8 mouse cellular contexts compared by ENCODE assay signal in the genomic region with DNA sequence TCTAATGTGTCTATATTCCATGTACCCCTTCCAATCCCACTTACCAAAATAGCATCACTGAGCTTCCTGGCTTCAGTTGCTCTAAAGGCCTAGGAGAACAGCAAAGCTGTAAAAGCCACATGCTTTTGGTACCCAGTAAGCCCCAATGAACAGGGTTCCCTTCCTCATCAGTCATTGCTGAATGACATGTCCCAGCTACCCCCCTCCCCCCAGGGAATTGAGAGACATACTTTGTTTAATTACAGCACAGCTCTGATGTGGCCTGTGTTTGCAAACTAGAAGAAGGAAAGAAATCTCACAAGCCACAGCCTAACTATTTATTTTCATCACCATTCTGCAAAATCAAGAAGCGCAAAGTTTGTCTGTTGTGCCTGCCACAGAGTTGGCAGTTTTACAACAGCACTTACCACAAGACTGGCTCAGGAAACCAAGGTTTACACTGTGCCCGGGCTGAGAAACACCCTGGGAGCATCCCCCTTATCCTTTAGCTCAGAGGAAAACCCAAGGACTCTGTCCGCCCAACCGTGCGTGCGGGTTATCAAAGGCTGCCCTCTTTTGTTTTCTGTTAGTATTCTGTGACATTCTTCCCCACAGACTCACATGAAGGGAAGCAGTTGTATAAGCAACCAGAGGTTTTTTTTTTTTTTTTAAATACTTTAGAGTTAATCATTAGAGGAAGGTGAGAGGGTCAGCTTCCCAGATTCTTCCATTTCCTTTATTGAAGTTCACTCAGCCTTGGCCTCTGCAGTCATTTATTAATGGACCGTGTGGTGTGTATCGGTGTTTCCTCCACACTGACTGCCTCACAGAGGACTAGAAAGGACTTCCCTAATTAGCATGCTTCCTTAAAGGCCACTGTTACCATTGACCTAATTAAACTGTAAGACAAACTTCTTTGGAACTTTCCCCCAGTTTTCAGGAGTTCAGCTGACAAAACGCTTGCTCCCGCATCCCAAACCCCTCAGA.
DNase-seq lines count a peak whose midpoint lies in the region; ATAC-seq and TF ChIP-seq lines count a peak whose summit lies in the region.

No protein-coding gene starts in this region.

- TF ChIP-seq EP300 in liver, postnatal 0 days (IDR thresholded peaks at IDR 0.05; ENCODE audit: low read depth): peak; percentile 33; the same call in 1 of the 2 replicates

- peaks cover 6% of the 10 kb centered on the region for H3K4me1 ChIP-seq in forebrain, embryonic 11.5 days (replicated peaks; ENCODE audit: control insufficient read depth, insufficient read depth, low read length)
- H3K4me1 ChIP-seq in forebrain, postnatal 0 days (ENCODE audit: insufficient read depth): no peaks in the 10 kb centered on the region
- H3K4me1 ChIP-seq in intestine, embryonic 14.5 days (replicated peaks; ENCODE audit: control insufficient read depth, insufficient read depth, low read length): peaks cover 6% of the 10 kb centered on the region; the same call in 1 of the 2 replicates
- H3K4me1 ChIP-seq in liver, postnatal 0 days (ENCODE audit: insufficient read depth): peaks cover 31% of the 10 kb centered on the region
- peaks cover 8% of the 10 kb centered on the region; the same call in 1 of the 2 replicates for H3K4me1 ChIP-seq in stomach, embryonic 15.5 days

- WGBS in forebrain, embryonic 11.5 days: 11% methylated on average over 10 of the region's 10 CpGs
- 23% methylated on average over 10 of the region's 10 CpGs for WGBS in forebrain, postnatal 0 days
- 35% methylated on average over 10 of the region's 10 CpGs for WGBS in intestine, embryonic 14.5 days
- WGBS in liver, postnatal 0 days (ENCODE audit: insufficient replicate concordance): 18% methylated on average over 10 of the region's 10 CpGs
- 34% methylated on average over 10 of the region's 10 CpGs for WGBS in stomach, embryonic 15.5 days

- peak; percentile 64 for DNase-seq in forebrain, embryonic 11.5 days (ENCODE audit: low spot score)
- no peak for DNase-seq in forebrain, postnatal 0 days
- peak; percentile 43 for DNase-seq in adrenal gland, postnatal 10 days
- peak; percentile 61 for DNase-seq in intestine, embryonic 14.5 days (ENCODE audit: low spot score)
- DNase-seq in liver, postnatal 0 days: peak; percentile 33
- no peak for DNase-seq in frontal cortex, postnatal 25 days (ENCODE audit: low spot score in 2 of 2)
- no peak for DNase-seq in left cerebral cortex, adult 18-20 months (ENCODE audit: low spot score in 2 of 2)

- H3K4me3 ChIP-seq in forebrain, embryonic 11.5 days (ENCODE audit: low read depth, low read length): no peak overlapping the region
- no peak overlapping the region for H3K4me3 ChIP-seq in forebrain, postnatal 0 days (ENCODE audit: low read depth, low read length)
- H3K4me3 ChIP-seq in intestine, embryonic 14.5 days (ENCODE audit: low read depth, low read length): no peak overlapping the region
- peak overlapping the region; percentile 11; the same call in 1 of the 2 replicates for H3K4me3 ChIP-seq in liver, postnatal 0 days (ENCODE audit: low read depth, low read length)
- no peak overlapping the region for H3K4me3 ChIP-seq in stomach, embryonic 15.5 days (replicated peaks)

- H3K4me2 ChIP-seq in forebrain, embryonic 11.5 days (ENCODE audit: low read depth, low read length, severe bottlenecking): no peak overlapping the region
- H3K4me2 ChIP-seq in forebrain, postnatal 0 days (ENCODE audit: low read depth): no peak overlapping the region
- H3K4me2 ChIP-seq in intestine, embryonic 14.5 days (ENCODE audit: low read length): no peak overlapping the region
- H3K4me2 ChIP-seq in liver, postnatal 0 days (ENCODE audit: low read depth, low read length): peak overlapping the region; percentile 50
- H3K4me2 ChIP-seq in stomach, embryonic 15.5 days: no peak overlapping the region

- TF ChIP-seq CTCF in forebrain, postnatal 0 days (IDR thresholded peaks at IDR 0.05; ENCODE audit: low read depth): no peak
- no peak for TF ChIP-seq CTCF in liver, postnatal 0 days (IDR thresholded peaks at IDR 0.05; ENCODE audit: low read depth)

- ATAC-seq in forebrain, embryonic 11.5 days (replicated peaks; ENCODE audit: low FRiP score): 0 out of 2 replicates have a peak, but pooled peaks have one; percentile 42
- ATAC-seq in forebrain, postnatal 0 days: no peak
- ATAC-seq in intestine, embryonic 14.5 days (replicated peaks; ENCODE audit: low FRiP score, low TSS enrichment, low read depth): peak; percentile 57
- peak; percentile 40 for ATAC-seq in liver, postnatal 0 days
- peak; percentile 67 for ATAC-seq in stomach, embryonic 15.5 days (ENCODE audit: insufficient read depth, low FRiP score, low read depth)

- no peaks in the 10 kb centered on the region for H3K9me3 ChIP-seq in forebrain, embryonic 11.5 days (ENCODE audit: control insufficient read depth, low read length)
- no peaks in the 10 kb centered on the region for H3K9me3 ChIP-seq in forebrain, postnatal 0 days (ENCODE audit: low read length)
- no peaks in the 10 kb centered on the region for H3K9me3 ChIP-seq in intestine, embryonic 14.5 days (ENCODE audit: control insufficient read depth, low read length)
- H3K9me3 ChIP-seq in liver, postnatal 0 days (ENCODE audit: low read length): no peaks in the 10 kb centered on the region
- no peaks in the 10 kb centered on the region for H3K9me3 ChIP-seq in stomach, embryonic 15.5 days

- H3K27me3 ChIP-seq in forebrain, embryonic 11.5 days (ENCODE audit: control insufficient read depth, insufficient read depth, low read length): peaks cover 4% of the 10 kb centered on the region; the same call in 1 of the 2 replicates
- no peaks in the 10 kb centered on the region for H3K27me3 ChIP-seq in forebrain, postnatal 0 days (ENCODE audit: insufficient read depth, low read length)
- no peaks in the 10 kb centered on the region for H3K27me3 ChIP-seq in intestine, embryonic 14.5 days (replicated peaks; ENCODE audit: control insufficient read depth, insufficient read depth, low read length)
- no peaks in the 10 kb centered on the region for H3K27me3 ChIP-seq in liver, postnatal 0 days (ENCODE audit: insufficient read depth, low read length)
- no peaks in the 10 kb centered on the region for H3K27me3 ChIP-seq in stomach, embryonic 15.5 days (replicated peaks)

- H3K27ac ChIP-seq in forebrain, embryonic 11.5 days (ENCODE audit: low read depth, low read length): no peak overlapping the region
- no peak overlapping the region for H3K27ac ChIP-seq in forebrain, postnatal 0 days (ENCODE audit: low read depth, low read length)
- no peak overlapping the region; the same call in 1 of the 2 replicates for H3K27ac ChIP-seq in intestine, embryonic 14.5 days (ENCODE audit: low read depth)
- H3K27ac ChIP-seq in liver, postnatal 0 days (ENCODE audit: low read depth): peak overlapping the region; percentile 85
- no peak overlapping the region for H3K27ac ChIP-seq in stomach, embryonic 15.5 days

- no peaks in the 10 kb centered on the region for H3K36me3 ChIP-seq in forebrain, embryonic 11.5 days (ENCODE audit: control insufficient read depth, insufficient read depth, low read length)
- H3K36me3 ChIP-seq in forebrain, postnatal 0 days (ENCODE audit: insufficient read depth): peaks cover 10% of the 10 kb centered on the region
- peaks cover 17% of the 10 kb centered on the region for H3K36me3 ChIP-seq in intestine, embryonic 14.5 days (ENCODE audit: control insufficient read depth, insufficient read depth, low read length)
- no peaks in the 10 kb centered on the region for H3K36me3 ChIP-seq in liver, postnatal 0 days (replicated peaks; ENCODE audit: insufficient read depth, low read length)
- H3K36me3 ChIP-seq in stomach, embryonic 15.5 days: no peaks in the 10 kb centered on the region

- no peak overlapping the region for H3K9ac ChIP-seq in forebrain, embryonic 11.5 days (ENCODE audit: low read length)
- no peak overlapping the region for H3K9ac ChIP-seq in forebrain, postnatal 0 days
- no peak overlapping the region for H3K9ac ChIP-seq in intestine, embryonic 14.5 days (ENCODE audit: low read length)
- H3K9ac ChIP-seq in liver, postnatal 0 days (replicated peaks): no peak overlapping the region
- no peak overlapping the region for H3K9ac ChIP-seq in stomach, embryonic 15.5 days

Comparison
In these comparisons a context has a peak if more than half of its experiments do, and no peak if none do; other contexts are left out.
1. DNase-seq: peak in forebrain, embryonic 11.5 days (single experiment), adrenal gland, postnatal 10 days (single experiment), intestine, embryonic 14.5 days (single experiment) and liver, postnatal 0 days (single experiment); none in forebrain, postnatal 0 days (single experiment), frontal cortex, postnatal 25 days (0 of 2) and left cerebral cortex, adult 18-20 months (0 of 2).